Mouse (Mus musculus): Measurements from ENCODE around the gene Hbs1l.

Gene Hbs1l

DNA sequence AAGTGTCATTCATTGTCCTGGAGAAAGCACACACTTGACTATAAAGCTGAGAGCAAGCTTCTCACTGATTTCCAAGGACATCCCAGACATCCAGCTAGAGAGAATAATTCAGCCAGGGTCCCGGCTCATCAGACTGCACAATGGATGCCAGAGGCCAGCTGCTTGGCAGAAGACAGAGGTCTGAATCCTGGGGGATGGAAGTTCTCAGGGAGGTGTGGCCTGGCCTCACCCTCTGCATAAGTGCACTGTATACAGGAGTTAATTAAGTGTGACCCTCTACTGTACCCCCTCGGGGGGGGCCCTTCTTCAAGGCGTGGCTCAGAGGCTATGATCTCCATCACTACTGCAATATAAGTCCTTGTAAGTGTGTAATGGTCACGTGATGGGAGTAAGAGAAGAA is 105.5 kb downstream of the Hbs1l start:
- DNase-seq (ENCODE audit: low spot score in 2 of 2): no peak

DNA sequence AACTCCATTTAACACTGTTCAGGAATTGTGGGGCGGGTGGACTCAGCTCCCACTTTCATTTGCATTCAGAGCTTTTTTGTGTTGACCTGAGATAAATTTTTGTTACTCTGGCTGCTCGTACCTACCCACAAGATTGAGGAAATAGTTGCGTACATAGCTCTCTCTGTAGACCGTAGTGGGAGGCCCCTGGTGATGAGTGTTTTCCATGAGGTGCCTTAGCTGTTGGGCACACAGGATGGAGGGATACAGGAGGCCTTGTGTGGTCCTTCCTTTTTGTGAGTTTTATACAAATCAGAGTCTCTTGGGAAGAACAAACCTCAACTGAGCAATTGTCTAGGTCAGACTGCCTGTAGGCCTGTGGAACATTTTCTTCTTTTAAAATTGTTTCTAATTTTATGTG is 109.0 kb downstream of the Hbs1l start:
- DNase-seq (ENCODE audit: low spot score in 2 of 2): no peak

DNA sequence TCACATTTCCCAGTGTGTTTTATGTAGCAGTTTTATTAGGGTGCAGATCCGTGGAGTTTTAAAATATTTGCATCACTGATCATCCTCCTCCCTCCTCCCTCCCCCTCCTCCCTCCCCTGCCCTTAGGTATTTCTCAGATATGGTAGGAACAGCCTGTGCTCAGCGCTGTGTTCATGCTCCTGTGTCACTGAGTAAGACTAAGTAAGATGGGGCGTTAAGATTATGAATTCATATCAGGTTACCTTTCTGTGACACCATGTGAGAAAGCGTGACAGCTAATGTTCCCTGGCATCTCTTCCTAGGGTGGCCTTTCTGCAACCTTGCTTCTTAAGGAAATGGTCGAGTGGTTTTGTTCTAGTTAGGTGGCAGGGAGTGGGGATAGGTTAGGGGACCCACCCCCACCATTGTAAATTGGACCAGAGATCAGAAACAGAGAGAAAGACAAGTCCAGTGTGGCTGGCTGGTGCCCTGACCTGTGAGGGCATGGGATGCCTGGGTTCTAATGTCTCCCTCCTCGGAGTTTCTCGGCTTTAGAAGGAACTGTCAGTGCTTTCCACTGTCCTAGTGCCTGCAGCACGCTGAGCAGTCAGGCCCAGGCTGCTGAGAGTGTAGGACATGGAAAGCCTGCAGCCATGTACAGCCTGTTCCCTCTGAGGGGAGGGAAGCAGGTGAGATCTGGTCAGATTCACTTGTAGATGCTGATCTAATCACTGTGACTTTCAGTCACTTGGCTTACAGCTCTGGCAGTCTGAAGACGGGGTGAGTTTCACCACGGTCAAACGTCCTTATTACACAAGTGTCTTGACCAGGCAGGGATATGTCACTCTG is 110.1 kb downstream of the Hbs1l start:
- no peak for DNase-seq (ENCODE audit: low spot score in 2 of 2)

DNA sequence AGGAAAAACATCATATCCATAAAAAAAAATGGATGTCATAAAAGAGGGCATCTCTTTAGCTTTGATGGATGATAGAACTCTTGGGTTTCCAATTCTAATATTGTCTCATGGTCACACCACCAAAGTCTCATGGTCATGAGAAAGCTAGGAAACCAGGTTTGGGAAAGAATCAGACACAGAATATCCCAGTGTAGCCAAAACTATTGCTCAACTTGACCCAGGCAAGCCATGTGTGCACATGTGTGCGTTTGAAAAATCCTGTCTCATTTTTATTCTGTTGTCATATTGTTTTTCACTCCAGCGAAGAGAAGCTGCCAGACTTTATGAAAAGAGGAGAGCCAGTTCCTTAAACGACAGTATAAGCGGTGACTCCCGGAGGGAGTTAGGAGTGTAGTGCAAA is 114.9 kb downstream of the Hbs1l start:
- DNase-seq (ENCODE audit: low spot score in 2 of 2): no peak

DNA sequence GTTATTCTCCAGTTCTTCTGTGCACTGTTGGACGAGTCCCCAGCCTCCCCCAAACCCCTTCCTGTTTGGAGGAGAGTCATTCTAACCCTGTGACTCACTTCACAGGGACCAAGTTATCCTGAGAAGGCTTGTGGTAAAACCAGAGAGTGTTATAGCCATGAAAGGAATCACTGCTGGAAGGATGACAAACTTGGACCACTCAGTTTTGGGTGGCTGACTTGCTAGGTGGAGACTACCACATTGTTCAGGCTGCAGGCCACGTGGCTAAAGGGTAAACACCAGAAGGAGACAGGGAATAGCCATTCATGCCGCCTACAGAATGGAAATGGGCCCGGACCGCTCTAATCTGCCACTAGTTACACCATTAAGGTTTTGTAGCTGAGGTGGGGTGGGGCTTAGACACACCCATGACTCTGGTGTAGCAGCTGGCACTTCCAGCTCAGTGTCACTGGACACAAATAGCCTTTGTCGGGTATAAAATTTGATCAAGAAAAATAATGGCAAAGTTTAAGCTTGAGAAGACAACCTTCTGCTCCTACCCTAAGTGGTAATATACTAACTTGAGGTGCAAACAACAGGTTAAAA is 115.9 kb downstream of the Hbs1l start:
- no peak for DNase-seq (ENCODE audit: low spot score in 2 of 2)

DNA sequence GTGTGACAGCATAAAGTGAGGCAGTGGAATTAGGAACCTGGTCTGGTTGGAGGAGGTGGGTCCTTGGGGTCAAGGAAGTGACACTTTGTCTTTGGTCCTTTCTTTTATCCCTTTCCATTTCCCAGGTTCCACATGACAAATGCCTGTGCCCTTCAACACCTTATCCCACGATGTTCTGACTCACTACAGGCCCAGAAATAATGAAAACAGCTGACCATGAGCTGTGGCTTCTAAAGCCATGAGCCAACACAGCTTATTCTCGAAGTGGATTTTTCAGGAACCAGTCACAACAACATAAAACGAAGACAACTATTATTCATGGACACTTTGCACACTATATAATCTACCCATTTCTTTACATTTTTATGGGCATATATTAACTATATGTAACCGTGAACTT is 119.3 kb downstream of the Hbs1l start:
- no peak for DNase-seq (ENCODE audit: low spot score in 2 of 2)

DNA sequence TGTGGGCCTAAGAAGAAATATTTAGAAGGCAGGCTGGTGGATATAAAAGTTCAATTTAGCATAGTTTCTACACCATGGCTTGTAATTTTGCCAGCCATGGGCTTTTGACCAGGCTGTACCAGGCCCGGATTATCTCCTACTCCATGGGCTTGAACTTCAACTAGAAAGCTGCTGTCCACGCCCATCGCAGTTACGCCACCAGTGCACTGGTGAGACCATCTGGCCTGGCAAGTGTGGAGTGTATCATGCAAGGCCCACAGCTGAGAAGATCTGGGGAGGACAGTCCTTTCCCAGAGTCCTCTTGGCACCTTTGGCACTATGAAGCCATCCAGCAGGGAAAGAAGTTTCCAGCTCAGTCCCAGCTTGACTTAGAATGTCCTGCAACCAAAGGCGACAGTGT is 120.4 kb downstream of the Hbs1l start:
- no peak for DNase-seq (ENCODE audit: low spot score in 2 of 2)
